In the genomic region with DNA sequence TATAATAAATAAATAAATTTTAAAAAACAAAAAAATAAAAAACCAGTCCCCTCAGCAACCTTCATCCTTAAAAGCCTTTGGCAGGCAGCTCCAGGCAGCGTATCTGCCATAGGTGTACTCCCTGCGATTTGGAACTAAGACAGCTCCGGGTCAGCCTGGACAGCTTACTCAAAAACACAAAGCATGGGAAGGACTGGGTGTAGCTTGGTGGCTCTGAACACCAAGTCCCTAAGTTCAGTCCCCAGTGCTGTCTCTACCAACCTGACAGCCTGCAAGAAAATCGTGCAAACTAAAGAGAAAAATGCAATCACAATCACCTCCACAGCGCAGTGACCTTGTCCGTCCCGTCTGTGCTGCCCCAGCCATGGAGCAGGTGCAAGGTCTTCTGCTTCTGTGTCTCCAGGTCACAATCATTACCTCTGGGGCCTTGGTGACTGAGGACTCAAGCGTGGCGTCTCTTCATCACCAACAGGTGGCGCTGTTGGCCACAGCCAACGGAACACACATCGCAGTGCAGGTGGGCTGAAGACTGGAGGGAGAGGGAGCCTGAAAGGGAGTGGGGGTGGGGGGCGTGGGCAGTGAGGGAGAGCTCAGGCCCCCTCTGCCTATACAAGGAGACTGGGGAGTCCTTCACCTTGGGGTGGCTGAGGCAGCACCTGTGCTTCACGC, we compare ENCODE assay signal across 9 mouse cellular contexts. TPM values are rescaled to one million over a fixed set of nuclear protein-coding genes. Genes with fewer than 3 reads are reported as not detected.
DNase-seq lines count a peak whose midpoint lies in the region; ATAC-seq and TF ChIP-seq lines count a peak whose summit lies in the region.
"Had no signal": no experiment of that assay in that cellular context is flagged by ENCODE, and none has a peak within 500 bp of the region (broad histone marks: within the 10 kb centered on the region; RNA-seq: fewer than 3 reads in every experiment).

No protein-coding gene starts in this region.

- no peaks in the 10 kb centered on the region for H3K36me3 ChIP-seq in heart, adult 2 months (ENCODE audit: control insufficient read depth, insufficient read depth, low read length)
- H3K36me3 ChIP-seq in heart, embryonic 10.5 days: peaks cover 43% of the 10 kb centered on the region
- H3K36me3 ChIP-seq in embryonic facial prominence, embryonic 11.5 days (replicated peaks; ENCODE audit: control insufficient read depth, insufficient read depth, low read depth, low read length): peaks cover under 1% of the 10 kb centered on the region; the same call in 1 of the 2 replicates
- H3K36me3 ChIP-seq in neural tube, embryonic 13.5 days: peaks cover 63% of the 10 kb centered on the region
- no peaks in the 10 kb centered on the region for H3K36me3 ChIP-seq in thymus, adult 2 months (ENCODE audit: control insufficient read depth, insufficient read depth, low read length)

- WGBS in heart, adult 2 months: 53% methylated on average over 14 of the region's 14 CpGs
- 35% methylated on average over 14 of the region's 14 CpGs for WGBS in heart, embryonic 10.5 days
- 38% methylated on average over 14 of the region's 14 CpGs for WGBS in embryonic facial prominence, embryonic 11.5 days
- 40% methylated on average over 14 of the region's 14 CpGs for WGBS in neural tube, embryonic 13.5 days
- WGBS in thymus, adult 2 months: 43% methylated on average over 14 of the region's 14 CpGs

- H3K4me3 ChIP-seq in heart, adult 2 months: no peak overlapping the region
- no peak overlapping the region for H3K4me3 ChIP-seq in heart, embryonic 10.5 days
- H3K4me3 ChIP-seq in embryonic facial prominence, embryonic 11.5 days (ENCODE audit: low read depth, low read length): no peak overlapping the region
- H3K4me3 ChIP-seq in neural tube, embryonic 13.5 days: no peak overlapping the region
- no peak overlapping the region for H3K4me3 ChIP-seq in thymus, adult 2 months (ENCODE audit: control insufficient read depth, insufficient read depth, low read length)
- H3K4me3 ChIP-seq: stomach, embryonic 15.5 days had no signal

- peaks cover 2% of the 10 kb centered on the region; the same call in 1 of the 2 replicates for H3K4me1 ChIP-seq in heart, adult 2 months (ENCODE audit: control insufficient read depth, insufficient read depth, low read length)
- peaks cover 28% of the 10 kb centered on the region for H3K4me1 ChIP-seq in heart, embryonic 10.5 days
- peaks cover 4% of the 10 kb centered on the region for H3K4me1 ChIP-seq in embryonic facial prominence, embryonic 11.5 days (ENCODE audit: control insufficient read depth, insufficient read depth, low read length)
- H3K4me1 ChIP-seq in neural tube, embryonic 13.5 days (replicated peaks): peaks cover 15% of the 10 kb centered on the region
- peaks cover 37% of the 10 kb centered on the region for H3K4me1 ChIP-seq in thymus, adult 2 months (replicated peaks; ENCODE audit: control insufficient read depth, insufficient read depth, low read length)

- DNase-seq in heart, adult 2 months: peak; percentile 54 to 63
- DNase-seq in heart, embryonic 10.5 days (ENCODE audit: low spot score): no peak
- DNase-seq in A20 (ENCODE audit: low read depth, low spot score) (peak; percentile 82), adipocyte (ENCODE audit: low spot score) (peak; percentile 46)
- peak; percentile 73 for DNase-seq in embryonic facial prominence, embryonic 11.5 days (ENCODE audit: low spot score)
- peak; percentile 70 to 77 for DNase-seq in kidney, postnatal 4 days
- DNase-seq in thymus, adult 2 months: peak; percentile 73

- no peaks in the 10 kb centered on the region for H3K79me2 ChIP-seq in heart, adult 2 months (replicated peaks; ENCODE audit: control insufficient read depth, insufficient read depth, low read length)

- TF ChIP-seq POLR2A in heart, adult 2 months (IDR thresholded peaks at IDR 0.05; ENCODE audit: insufficient read depth, low read depth, low read length): no peak
- 0 out of 2 replicates have a peak, but pooled peaks have one; percentile 30 for TF ChIP-seq POLR2A in thymus, adult 2 months (IDR thresholded peaks at IDR 0.05; ENCODE audit: control insufficient read depth, extremely low read depth, insufficient read depth, low read length, poor library complexity)

- H3K9me3 ChIP-seq in heart, embryonic 10.5 days: no peaks in the 10 kb centered on the region
- no peaks in the 10 kb centered on the region for H3K9me3 ChIP-seq in embryonic facial prominence, embryonic 11.5 days (replicated peaks; ENCODE audit: control insufficient read depth, low read length)
- H3K9me3 ChIP-seq in neural tube, embryonic 13.5 days: no peaks in the 10 kb centered on the region
- H3K9me3 ChIP-seq: stomach, embryonic 15.5 days had no signal

- no peak for TF ChIP-seq EP300 in heart, adult 2 months (IDR thresholded peaks at IDR 0.05; ENCODE audit: insufficient read depth, low read depth, low read length)

- no peak overlapping the region for H3K9ac ChIP-seq in heart, adult 2 months (ENCODE audit: low read depth, low read length)
- no peak overlapping the region for H3K9ac ChIP-seq in embryonic facial prominence, embryonic 11.5 days (replicated peaks; ENCODE audit: low read length)
- H3K9ac ChIP-seq in neural tube, embryonic 13.5 days: no peak overlapping the region
- H3K9ac ChIP-seq: stomach, embryonic 15.5 days had no signal

- no peaks in the 10 kb centered on the region for H3K27me3 ChIP-seq in heart, adult 2 months (ENCODE audit: control insufficient read depth, insufficient read depth, low read length)
- peaks cover 17% of the 10 kb centered on the region; the same call in 1 of the 2 replicates for H3K27me3 ChIP-seq in heart, embryonic 10.5 days (ENCODE audit: insufficient read depth, poor library complexity, severe bottlenecking)
- no peaks in the 10 kb centered on the region for H3K27me3 ChIP-seq in embryonic facial prominence, embryonic 11.5 days (ENCODE audit: control insufficient read depth, insufficient read depth, low read length)
- no peaks in the 10 kb centered on the region for H3K27me3 ChIP-seq in neural tube, embryonic 13.5 days
- no peaks in the 10 kb centered on the region for H3K27me3 ChIP-seq in thymus, adult 2 months (ENCODE audit: control insufficient read depth, insufficient read depth, low read length)
- H3K27me3 ChIP-seq: stomach, embryonic 15.5 days had no signal

- peak; percentile 87 for TF ChIP-seq CTCF in heart, adult 2 months (IDR thresholded peaks at IDR 0.05)
- peak; percentile 94 for TF ChIP-seq CTCF in thymus, adult 2 months (IDR thresholded peaks at IDR 0.05; ENCODE audit: borderline replicate concordance, control insufficient read depth, extremely low read depth, insufficient read depth, low read length, poor library complexity)

- intact Hi-C loops in heart, adult 2 months (cut with DNase I): loop anchor here (10.0 kb wide), 1 partner anchor 321 kb away; no protein-coding TSS in a partner anchor

- no peak overlapping the region for H3K27ac ChIP-seq in heart, adult 2 months
- no peak overlapping the region; the same call in 1 of the 2 replicates for H3K27ac ChIP-seq in heart, embryonic 10.5 days
- H3K27ac ChIP-seq in embryonic facial prominence, embryonic 11.5 days (replicated peaks; ENCODE audit: low read depth, low read length): no peak overlapping the region
- no peak overlapping the region for H3K27ac ChIP-seq in neural tube, embryonic 13.5 days (replicated peaks)
- H3K27ac ChIP-seq in thymus, adult 2 months (ENCODE audit: control insufficient read depth, insufficient read depth, low read length): no peak overlapping the region
- H3K27ac ChIP-seq: stomach, embryonic 15.5 days had no signal

- no peak overlapping the region for H3K4me2 ChIP-seq in embryonic facial prominence, embryonic 11.5 days (ENCODE audit: low read depth, low read length)
- H3K4me2 ChIP-seq in neural tube, embryonic 13.5 days: no peak overlapping the region
- H3K4me2 ChIP-seq: stomach, embryonic 15.5 days had no signal

- ATAC-seq in embryonic facial prominence, embryonic 11.5 days (replicated peaks; ENCODE audit: insufficient number of reproducible peaks, low FRiP score, low TSS enrichment, low read depth): no peak
- 0 out of 2 replicates have a peak, but pooled peaks have one; percentile 28 for ATAC-seq in neural tube, embryonic 13.5 days (ENCODE audit: low read depth)

RNA-seq across cellular contexts. Expression of a gene that starts 3.4 kb away (rescaled TPM):
- 1 to 10 TPM; 2.9 to 4.5 TPM for total RNA-seq in heart, adult 2 months (2021)
- polyA plus RNA-seq in heart, adult 2 months (2012; rRNA removed): 3.4 and 4.0 TPM in 2 replicates
- 3.2 and 5.2 TPM in 2 replicates for polyA plus RNA-seq in heart, embryonic 10.5 days (2016; fragmentation: Nextera tagmentation; extraction: Ambion mirVana)
- polyA plus RNA-seq in embryonic facial prominence, embryonic 11.5 days (2014; fragmentation: Nextera tagmentation; extraction: Ambion mirVana): 2.6 and 3.0 TPM in 2 replicates
- 5.6 TPM in 2 replicates for polyA plus RNA-seq in neural tube, embryonic 13.5 days (2015; fragmentation: Nextera tagmentation; extraction: Ambion mirVana)
- polyA plus RNA-seq in thymus, adult 2 months (2012; rRNA removed): 247 and 277 TPM in 2 replicates

RNA-seq across cellular contexts. Expression of a gene that starts 27.3 kb away (rescaled TPM):
- 10 to 100 TPM; 12.4 to 12.5 TPM for total RNA-seq in heart, adult 2 months (2021)
- 22.9 and 30.8 TPM in 2 replicates for polyA plus RNA-seq in heart, adult 2 months (2012; rRNA removed)
- polyA plus RNA-seq in heart, embryonic 10.5 days (2016; fragmentation: Nextera tagmentation; extraction: Ambion mirVana): 28.1 and 34.2 TPM in 2 replicates
- 26.8 and 28.3 TPM in 2 replicates for polyA plus RNA-seq in embryonic facial prominence, embryonic 11.5 days (2014; fragmentation: Nextera tagmentation; extraction: Ambion mirVana)
- polyA plus RNA-seq in neural tube, embryonic 13.5 days (2015; fragmentation: Nextera tagmentation; extraction: Ambion mirVana): 41.4 and 46.0 TPM in 2 replicates
- 55.5 and 55.7 TPM in 2 replicates for polyA plus RNA-seq in thymus, adult 2 months (2012; rRNA removed)

RNA-seq across cellular contexts. Expression of a gene that starts 28.3 kb away (rescaled TPM):
- 10 to 100 TPM; 31.5 to 35.9 TPM for total RNA-seq in heart, adult 2 months (2021)
- polyA plus RNA-seq in heart, adult 2 months (2012; rRNA removed): 31.2 and 33.0 TPM in 2 replicates
- polyA plus RNA-seq in heart, embryonic 10.5 days (2016; fragmentation: Nextera tagmentation; extraction: Ambion mirVana): 0.87 and 1.2 TPM in 2 replicates
- 1.9 and 2.0 TPM in 2 replicates for polyA plus RNA-seq in embryonic facial prominence, embryonic 11.5 days (2014; fragmentation: Nextera tagmentation; extraction: Ambion mirVana)
- polyA plus RNA-seq in neural tube, embryonic 13.5 days (2015; fragmentation: Nextera tagmentation; extraction: Ambion mirVana): 1.4 and 2.6 TPM in 2 replicates
- polyA plus RNA-seq in thymus, adult 2 months (2012; rRNA removed): 50.7 and 51.6 TPM in 2 replicates

Comparison
In these comparisons a context has a peak if more than half of its experiments do, and no peak if none do; other contexts are left out.
1. RNA of a gene that starts 3.4 kb away (polyA plus RNA-seq): 247 to 277 TPM in thymus, adult 2 months; 5.6 TPM in neural tube, embryonic 13.5 days, 3.2 to 5.2 TPM in heart, embryonic 10.5 days, 3.4 to 4.0 TPM in heart, adult 2 months and 2.6 to 3.0 TPM in embryonic facial prominence, embryonic 11.5 days; every median in the first group is over 10 times any median in the second.